8 mouse cellular contexts compared by ENCODE assay signal in genomic region chr16:11448696-11449095, GRCm38 (mm10).
DNase-seq lines count a peak whose midpoint lies in the region; ATAC-seq lines count a peak whose summit lies in the region.

No protein-coding gene starts in this region.

- ATAC-seq in CD4-positive, CD25-positive, alpha-beta regulatory T cell, adult 4 months = peak; percentile 87
- ATAC-seq in activated CD4-positive, CD25-positive, alpha-beta regulatory T cell, adult 4 months = peak; percentile 82
- ATAC-seq in megakaryocyte progenitor cell, adult 5-6 weeks (replicated peaks; ENCODE audit: poor library complexity) = peak; percentile 94
- peak; percentile 95 for ATAC-seq in neutrophil, adult 5-6 weeks (ENCODE audit: extremely low read depth, insufficient number of reproducible peaks, low FRiP score, poor library complexity, severe bottlenecking)

- peak; percentile 82 for DNase-seq in 416B (ENCODE audit: low read depth)
- peak; percentile 63 for DNase-seq in induced T-regulatory cell, adult 2 months (ENCODE audit: low read depth)
- DNase-seq in thymus, postnatal 10 days (ENCODE audit: low spot score in 2 of 2) = peak; percentile 6 to 15
- DNase-seq in thymus, postnatal 4 days = peak; percentile 42

Comparison
In these comparisons a context has a peak if more than half of its experiments do, and no peak if none do; other contexts are left out.
1. Peak in every context shown above with its lines: DNase-seq and ATAC-seq.
2. DNase-seq: peak in every context shown above with its lines; median percentile 82 in 416B; 63 in induced T-regulatory cell, adult 2 months; 42 in thymus, postnatal 4 days; 10 in thymus, postnatal 10 days.